Mouse (Mus musculus) embryonic facial prominence, embryonic 12.5 days (tissue): ENCODE data around the gene Ppp1r32. TPM values are rescaled to one million over a fixed set of nuclear protein-coding genes. Genes with fewer than 3 reads are reported as not detected.

ENCODE experiments used
- polyA plus RNA-seq: library from polyadenylated mRNA; unstranded; fragments of >200 nt; fragmentation: Nextera tagmentation; extraction: Ambion mirVana; gene quantifications from 2 replicates; pipeline ENCODE4 v1.2.1, GENCODE M21; 2016

Ppp1r32 gene
- polyA plus RNA-seq, 1 experiment from 2014 or later: 0.14 TPM

Other genes with a start within 250 kb of the Ppp1r32 start
- gene Myrf, start 242.2 kb downstream of the Ppp1r32 start, polyA plus RNA-seq: 1.9 and 2.5 TPM in 2 replicates
- gene Dagla, start 178.1 kb downstream of the Ppp1r32 start, polyA plus RNA-seq: 3.0 and 3.1 TPM in 2 replicates
- gene Syt7, start 93.8 kb downstream of the Ppp1r32 start, polyA plus RNA-seq: 0.71 and 2.1 TPM in 2 replicates
- 0.52 and 0.59 TPM in 2 replicates for gene Lrrc10b, start 25.5 kb downstream of the Ppp1r32 start, polyA plus RNA-seq
- gene Cpsf7, start 42.3 kb upstream of the Ppp1r32 start, polyA plus RNA-seq: 49.8 and 52.0 TPM in 2 replicates
- 57.0 and 58.8 TPM in 2 replicates for gene Sdhaf2, start 43.2 kb upstream of the Ppp1r32 start, polyA plus RNA-seq
- gene Tmem216, start 73.3 kb upstream of the Ppp1r32 start, polyA plus RNA-seq: 61.7 and 62.5 TPM in 2 replicates
- gene Cyb561a3, start 94.2 kb upstream of the Ppp1r32 start, polyA plus RNA-seq: 15.1 and 16.5 TPM in 2 replicates
- gene Tmem138, start 94.4 kb upstream of the Ppp1r32 start, polyA plus RNA-seq: 38.7 and 40.3 TPM in 2 replicates
- 433 and 434 TPM in 2 replicates for gene Ddb1, start 122.4 kb upstream of the Ppp1r32 start, polyA plus RNA-seq
- gene Tkfc, start 122.7 kb upstream of the Ppp1r32 start, polyA plus RNA-seq: 19.3 and 19.6 TPM in 2 replicates
- 2.1 and 2.6 TPM in 2 replicates for gene Vwce, start 151.3 kb upstream of the Ppp1r32 start, polyA plus RNA-seq
- gene Pga5, start 195.1 kb upstream of the Ppp1r32 start, polyA plus RNA-seq: not detected in 2 replicates
- gene Vps37c, start 205.8 kb upstream of the Ppp1r32 start, polyA plus RNA-seq: 34.9 and 35.0 TPM in 2 replicates